Mouse (Mus musculus) mouse trophoblast stem cell (cell line): ENCODE data around the gene Gm9112.
"Not testable (repeated sequence)": the region's sequence is repeated elsewhere in the genome, so short reads cannot be mapped to it uniquely, and the experiment has no call there.

Experiments used
- in situ Hi-C, 2 experiments: fragments of 300-500 bp; cut with MseI, MboI; formaldehyde crosslinking; loops; 2 replicates in 1 of 2; 3 replicates in 1 of 2; pipeline ENCODE4 v1.15.1; 2025

Gm9112 gene

GRCm38 (mm10) chrX:102707535-102707934 lies at the start of gene Gm9112, which contains the start of gene Dmrtc1b:
Gene Gm9112, minus strand, starts transcription at chrX:102707635.
Gene Dmrtc1b, plus strand, starts transcription at chrX:102707865.
- in situ Hi-C loops: loop anchor here in 1 of 2 experiments (10.0 kb wide), 1 partner anchor 197 kb away; the partner anchor contains the start of genes 1700011M02Rik and Dmrtc1a

- in situ Hi-C loops: not testable (repeated sequence)
Observed at GRCm38 (mm10) chrX:102724226-102724625, 16.8 kb upstream of the Gm9112 start.

DNA sequence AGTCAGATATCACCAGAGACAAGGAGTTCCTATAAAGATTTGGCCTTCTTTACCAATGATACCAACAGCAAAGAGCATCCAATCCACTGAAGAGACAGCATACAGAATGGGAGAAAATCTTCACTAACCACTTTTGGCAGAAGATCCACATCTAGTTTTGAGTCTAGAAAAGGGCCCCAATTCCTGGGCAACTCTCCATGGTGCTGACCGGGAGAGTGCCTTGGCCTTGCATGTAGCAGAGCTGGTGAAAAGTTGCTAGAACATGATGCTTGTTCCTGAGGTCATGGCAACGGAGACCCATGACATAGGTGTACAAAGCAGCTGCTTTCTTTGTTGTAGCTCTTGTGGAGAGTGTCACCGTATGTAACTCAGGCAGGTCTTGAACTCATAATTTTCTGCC lies 6.8 kb downstream of the Gm9112 start:
- in situ Hi-C loops: loop anchor here in 1 of 2 experiments (10.0 kb wide), 1 partner anchor 204 kb away; the partner anchor contains the start of genes 1700011M02Rik and Dmrtc1a

DNA sequence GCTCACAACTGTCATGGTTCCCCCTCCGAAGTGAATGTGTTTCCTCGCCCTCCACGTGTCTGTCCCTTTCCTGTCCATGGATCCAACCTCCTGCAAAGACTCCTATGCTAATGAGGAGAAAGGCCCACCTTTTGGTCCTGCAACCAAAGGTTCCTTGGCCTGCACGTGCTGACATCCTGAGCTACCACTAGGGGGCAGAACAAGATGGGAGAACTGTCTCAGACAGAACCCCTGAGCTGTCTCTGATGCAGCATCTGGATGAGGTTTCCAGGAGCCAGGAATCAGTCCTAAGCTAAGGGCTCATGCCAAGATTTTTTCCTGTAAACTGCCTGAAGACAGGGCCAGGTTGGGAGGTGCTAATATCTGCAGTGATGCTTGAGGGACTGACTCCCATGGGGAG lies 18.2 kb downstream of the Gm9112 start:
- in situ Hi-C loops: not testable (repeated sequence)

- in situ Hi-C loops: not testable (repeated sequence)
Observed at GRCm38 (mm10) chrX:102686872-102687271, 20.6 kb downstream of the Gm9112 start, which contains the start of gene Gm3880. Gene Gm3880, minus strand, starts transcription at chrX:102686972.

DNA sequence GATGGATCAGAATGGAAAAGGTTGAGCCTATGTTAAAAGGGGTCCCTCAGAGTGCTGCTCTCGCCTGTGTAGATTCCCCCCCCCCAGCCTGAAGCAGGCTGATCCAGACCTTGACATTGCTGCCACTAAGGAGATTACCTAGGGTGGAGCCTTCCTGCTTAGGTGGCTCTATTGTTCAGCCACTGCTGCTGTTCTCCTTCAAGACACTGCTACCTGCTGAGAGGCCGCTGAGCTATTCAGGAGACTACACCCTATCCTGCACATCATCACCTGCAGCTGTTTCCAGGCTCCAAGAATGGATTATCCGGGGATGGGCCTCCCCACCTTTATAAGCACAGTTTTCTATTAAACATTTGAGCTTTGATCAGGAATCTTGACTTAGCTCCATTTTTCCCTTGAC lies 22.7 kb downstream of the Gm9112 start:
- in situ Hi-C loops: not testable (repeated sequence)

GRCm38 (mm10) chrX:102666641-102667040 lies 40.8 kb downstream of the Gm9112 start:
- in situ Hi-C loops: loop anchor here in 1 of 2 experiments (25.0 kb wide), 1 partner anchor 429 kb away; no protein-coding TSS in a partner anchor

- in situ Hi-C loops: loop anchor here in 1 of 2 experiments (25.0 kb wide), 1 partner anchor 423 kb away; no protein-coding TSS in a partner anchor
Observed at GRCm38 (mm10) chrX:102660712-102661111, 46.7 kb downstream of the Gm9112 start.
